Mouse (Mus musculus) T-helper 17 cell (primary cell): ENCODE measurements around the gene Il2rb.

Source experiments
- in situ Hi-C, 2 experiments: fragments of 300-600 bp; cut with MboI, MseI; formaldehyde crosslinking; loops; 1 replicate in 1 of 2; 2 replicates in 1 of 2; pipeline ENCODE4 v1.15.1; 2025; ENCODE audit warnings: high pct_unique_total_duplicates in 2 of 2

Il2rb gene

DNA sequence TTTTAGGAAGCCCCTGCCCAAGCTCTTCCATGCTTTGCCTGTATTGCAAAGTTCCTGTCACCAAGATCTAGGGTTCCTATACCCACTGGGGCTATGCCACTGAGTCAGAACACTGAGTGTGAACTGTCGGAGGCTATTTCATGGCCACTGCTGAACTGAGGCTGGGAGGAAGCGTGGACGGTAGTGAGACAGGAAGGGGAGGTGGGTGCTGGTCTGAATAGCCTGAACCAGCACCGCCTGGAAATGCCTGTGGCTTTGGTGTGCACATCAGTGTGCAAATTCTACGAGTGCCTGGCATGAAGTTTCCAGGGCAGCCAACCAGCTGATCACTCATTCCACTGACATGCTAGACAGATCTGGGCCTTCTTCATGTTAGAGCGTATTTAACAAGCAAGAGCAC lies 26.8 kb upstream of the Il2rb start:
- in situ Hi-C loops: no loop called here

DNA sequence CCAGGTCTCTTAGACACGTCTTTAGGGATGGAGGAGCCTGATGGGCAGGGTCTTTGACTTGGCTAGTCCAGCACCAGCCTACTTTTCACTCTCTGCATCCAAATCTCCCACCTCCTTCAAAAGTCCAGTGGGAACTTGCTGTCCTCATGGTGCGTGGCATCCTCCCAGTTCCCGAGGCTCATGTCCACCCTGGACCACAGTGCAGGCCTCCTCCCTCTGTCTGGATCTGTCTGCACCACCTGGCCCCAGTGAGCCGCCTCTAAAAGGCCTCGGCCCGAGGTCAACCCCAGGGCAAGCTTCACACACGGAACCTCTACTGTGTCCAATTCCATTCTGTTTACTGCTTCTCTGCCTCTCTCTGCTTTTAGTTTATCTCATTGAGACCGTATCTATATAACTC lies 26.3 kb upstream of the Il2rb start:
- in situ Hi-C loops: no loop called here

DNA sequence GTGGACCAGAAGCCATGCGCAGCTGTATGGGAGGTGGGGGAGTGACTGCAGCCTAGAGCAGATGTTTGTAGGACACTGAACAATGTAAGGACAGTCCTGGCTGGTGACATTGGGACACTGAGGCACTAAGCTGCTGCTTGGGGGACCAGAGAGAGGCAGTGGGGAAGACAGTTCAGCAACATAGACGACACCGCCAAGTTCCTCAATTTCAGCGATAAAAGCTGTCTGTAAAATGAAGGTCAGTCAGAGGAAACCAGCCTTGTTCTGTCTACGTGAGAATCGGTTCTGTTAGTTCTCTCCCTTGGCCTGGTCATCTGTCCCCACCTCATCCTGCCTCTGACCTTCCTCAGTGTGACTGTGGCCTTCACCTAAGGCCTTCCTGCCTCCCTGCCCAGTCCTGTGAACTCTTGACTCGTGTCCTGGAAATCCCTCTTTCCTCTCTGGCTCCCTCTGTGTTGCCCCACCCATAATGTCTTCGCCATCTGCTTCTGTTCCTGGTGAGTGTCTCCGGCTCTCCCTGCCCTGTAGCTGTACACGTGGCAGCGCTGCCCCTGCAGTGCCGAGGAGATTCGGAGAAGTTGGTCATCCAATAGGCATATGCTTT lies 25.1 kb upstream of the Il2rb start:
- in situ Hi-C loops: no loop called here

DNA sequence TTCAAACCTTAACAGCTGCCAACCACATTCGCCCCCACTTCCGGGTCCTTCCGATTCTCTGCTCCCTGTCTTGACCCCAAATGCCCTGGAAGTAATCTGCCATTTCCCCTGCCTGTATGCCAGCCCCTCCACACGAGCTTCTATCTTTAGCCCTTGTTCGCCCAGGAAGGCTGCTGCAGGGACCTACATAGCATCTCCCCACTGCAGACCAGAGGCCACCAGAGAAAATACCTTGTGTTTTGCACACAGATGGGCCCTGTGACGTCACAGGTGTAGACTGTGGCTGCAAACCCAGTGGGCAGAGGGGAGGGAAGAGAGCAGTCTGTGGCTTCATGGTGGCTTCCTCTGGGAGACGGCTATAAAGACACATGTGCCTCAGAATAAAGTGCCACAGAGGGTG lies 23.1 kb upstream of the Il2rb start:
- in situ Hi-C loops: loop anchor here in 1 of 2 experiments (10.0 kb wide), 1 partner anchor 713 kb away; no protein-coding TSS in a partner anchor

DNA sequence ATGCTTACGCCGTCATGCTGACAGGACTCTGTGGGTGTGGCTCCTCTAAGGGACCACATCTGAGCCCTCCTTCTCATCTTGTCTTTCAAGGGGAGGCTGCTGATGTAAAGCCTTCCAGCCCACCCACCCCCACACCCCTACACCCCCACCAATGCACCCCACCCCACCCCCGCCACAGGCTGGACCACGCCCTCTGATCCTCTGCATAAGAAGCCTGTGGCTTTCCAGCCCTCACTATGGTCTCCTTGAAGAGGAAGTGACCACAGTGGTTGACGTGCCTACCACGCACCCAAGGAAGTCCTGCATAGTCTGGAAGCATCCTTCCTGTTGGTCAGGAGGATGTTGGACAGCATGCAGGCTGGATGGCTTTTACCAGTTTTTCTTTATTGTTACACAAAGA lies 20.7 kb upstream of the Il2rb start:
- in situ Hi-C loops: loop anchor here in 1 of 2 experiments (10.0 kb wide), 1 partner anchor 711 kb away; no protein-coding TSS in a partner anchor

DNA sequence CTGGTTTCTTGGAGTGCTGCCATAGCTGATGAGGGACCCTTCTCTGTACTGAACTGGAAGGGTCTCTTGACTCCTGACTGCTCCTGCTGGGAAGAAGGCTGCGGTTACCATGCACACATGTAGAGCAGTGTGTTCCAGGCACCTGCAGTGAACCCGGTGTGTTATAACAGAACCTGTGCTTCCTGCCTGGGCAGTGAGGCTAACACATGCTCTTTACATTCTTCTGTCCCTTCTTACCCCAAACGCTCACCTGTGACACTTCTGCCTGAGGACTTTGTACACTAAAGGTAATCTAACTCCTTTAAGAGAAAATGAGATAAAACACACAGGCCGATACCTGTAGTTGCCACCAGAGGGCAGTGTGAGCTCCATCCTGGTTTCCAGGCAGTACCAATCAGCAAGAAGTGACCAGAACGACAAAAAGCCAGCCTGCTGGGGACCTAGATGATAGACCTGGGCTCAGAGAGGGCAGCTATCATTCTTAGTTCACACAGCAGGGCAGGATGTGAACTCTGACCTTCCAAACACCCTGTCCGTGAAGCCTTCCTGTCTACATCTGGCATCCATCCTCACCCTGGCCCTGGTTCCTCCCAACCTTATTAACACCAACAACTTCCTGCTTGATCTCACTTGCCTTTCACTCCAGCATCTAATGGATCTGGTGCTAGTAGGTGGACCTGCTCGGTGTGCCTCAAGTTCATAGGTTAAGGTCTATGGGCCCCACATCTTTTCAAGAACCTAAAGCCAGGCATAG lies 19.5 kb upstream of the Il2rb start:
- in situ Hi-C loops: loop anchor here in 1 of 2 experiments (10.0 kb wide), 1 partner anchor 710 kb away; no protein-coding TSS in a partner anchor

DNA sequence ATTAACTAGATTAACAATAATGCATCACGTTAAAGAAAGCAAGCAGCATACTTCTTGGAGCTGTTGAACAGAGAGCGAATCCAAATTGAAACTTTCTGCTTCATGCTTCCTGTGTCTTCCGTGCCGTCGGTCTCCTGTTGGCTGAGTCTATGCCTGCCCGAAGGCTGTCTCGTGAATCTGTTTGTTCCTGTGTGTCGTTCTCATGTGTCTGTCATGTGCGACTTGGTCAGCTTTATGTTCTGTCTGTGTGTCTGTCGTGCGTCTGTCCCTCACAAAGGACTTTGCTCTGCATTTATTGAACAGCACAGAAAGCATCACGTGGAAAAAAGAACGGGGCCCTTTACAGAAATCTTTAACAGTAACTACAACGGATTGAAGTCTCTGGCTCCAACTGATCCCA lies 17.9 kb upstream of the Il2rb start:
- in situ Hi-C loops: loop anchor here in 1 of 2 experiments (10.0 kb wide), 1 partner anchor 708 kb away; no protein-coding TSS in a partner anchor

DNA sequence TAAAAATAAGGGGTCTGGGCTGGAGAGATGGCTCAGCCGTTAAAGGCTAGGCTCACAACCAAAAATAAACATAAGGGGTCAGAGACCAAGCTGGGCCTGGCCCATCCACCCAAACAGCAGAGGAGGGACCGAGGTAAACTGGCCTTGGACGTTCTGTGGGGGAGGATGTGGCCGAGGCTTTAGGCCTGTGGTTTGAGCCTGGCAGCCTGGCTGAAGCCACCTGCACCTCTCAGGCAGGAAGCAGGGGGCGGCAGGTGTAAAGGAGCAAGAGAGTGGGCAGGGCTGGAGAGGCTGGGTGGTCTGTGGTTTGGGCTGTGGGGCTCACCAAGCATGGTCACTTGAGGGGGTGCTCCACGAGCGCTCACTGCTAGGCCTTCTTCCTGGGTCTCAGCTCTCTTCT lies 16.9 kb upstream of the Il2rb start:
- in situ Hi-C loops: loop anchor here in 1 of 2 experiments (10.0 kb wide), 1 partner anchor 707 kb away; no protein-coding TSS in a partner anchor

DNA sequence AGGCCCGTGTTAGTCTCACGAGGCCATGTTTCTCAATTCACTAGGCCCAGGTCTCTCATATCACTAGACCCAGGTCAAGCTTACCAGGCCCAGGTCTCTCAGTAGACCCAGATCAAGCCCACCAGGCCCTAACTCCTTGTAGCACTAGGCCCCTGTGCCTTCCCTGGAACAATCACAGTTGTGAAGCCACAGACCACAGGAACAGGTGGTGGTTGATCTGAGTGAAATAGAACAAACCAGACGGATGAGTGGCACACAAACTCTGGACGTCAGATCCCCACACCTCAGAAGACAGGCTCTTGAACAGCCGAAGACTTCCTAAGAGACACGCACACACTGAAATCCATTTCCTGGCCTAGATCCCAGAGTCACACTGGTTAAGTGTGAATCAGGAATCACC lies 15.7 kb upstream of the Il2rb start:
- in situ Hi-C loops: loop anchor here in 1 of 2 experiments (10.0 kb wide), 1 partner anchor 706 kb away; no protein-coding TSS in a partner anchor

DNA sequence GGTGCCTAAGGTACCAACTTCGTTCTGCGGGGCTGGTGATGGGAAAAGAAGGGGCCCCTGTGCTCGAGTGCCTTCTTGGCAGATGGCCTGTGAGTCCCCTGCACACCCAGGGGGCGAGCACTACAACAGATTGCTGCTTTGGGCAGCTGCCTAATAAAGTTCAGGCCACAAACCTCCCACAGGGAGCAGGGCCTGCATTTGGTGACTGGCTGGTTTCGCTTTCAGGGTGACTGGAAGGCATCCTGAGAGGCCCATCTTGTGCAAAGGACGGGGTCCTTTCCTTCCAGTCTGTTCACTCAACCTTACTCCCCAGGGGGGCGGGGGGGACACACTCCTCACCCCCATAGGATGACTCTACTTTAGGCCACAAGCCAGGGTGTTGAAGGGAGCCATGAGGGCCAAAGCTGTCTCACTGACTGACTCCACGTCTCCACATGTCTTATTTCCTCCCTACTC lies 15.1 kb upstream of the Il2rb start:
- in situ Hi-C loops: loop anchor here in 1 of 2 experiments (10.0 kb wide), 1 partner anchor 705 kb away; no protein-coding TSS in a partner anchor

DNA sequence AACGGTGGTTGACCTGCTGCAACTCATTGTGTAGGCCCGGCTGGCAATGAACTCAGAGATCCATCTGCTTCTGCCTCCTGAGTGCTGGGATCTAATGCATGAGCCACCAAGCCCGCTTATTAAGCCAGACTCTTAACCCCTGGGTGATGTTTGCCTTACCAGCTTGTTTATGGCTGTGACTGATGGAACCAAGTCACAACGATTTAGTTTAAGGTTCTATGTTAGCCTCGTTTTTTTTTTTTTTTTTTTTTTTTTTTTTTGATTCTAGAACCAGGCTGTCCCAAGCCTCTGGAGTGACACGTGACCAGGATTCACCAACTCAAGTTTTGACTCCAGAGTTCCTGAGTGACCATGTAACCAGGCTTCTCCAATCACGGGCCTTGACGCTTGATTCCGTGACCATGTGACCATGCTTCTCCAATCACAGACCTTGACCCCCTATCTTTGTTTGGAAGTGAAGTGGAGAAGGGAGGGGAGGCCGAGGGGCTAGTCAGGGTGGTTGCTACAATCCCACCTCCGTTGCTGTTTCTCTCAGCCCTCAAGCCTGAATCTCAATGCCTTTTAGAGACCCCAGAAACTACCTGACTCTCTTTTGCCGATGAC lies 14.3 kb upstream of the Il2rb start:
- in situ Hi-C loops: no loop called here

DNA sequence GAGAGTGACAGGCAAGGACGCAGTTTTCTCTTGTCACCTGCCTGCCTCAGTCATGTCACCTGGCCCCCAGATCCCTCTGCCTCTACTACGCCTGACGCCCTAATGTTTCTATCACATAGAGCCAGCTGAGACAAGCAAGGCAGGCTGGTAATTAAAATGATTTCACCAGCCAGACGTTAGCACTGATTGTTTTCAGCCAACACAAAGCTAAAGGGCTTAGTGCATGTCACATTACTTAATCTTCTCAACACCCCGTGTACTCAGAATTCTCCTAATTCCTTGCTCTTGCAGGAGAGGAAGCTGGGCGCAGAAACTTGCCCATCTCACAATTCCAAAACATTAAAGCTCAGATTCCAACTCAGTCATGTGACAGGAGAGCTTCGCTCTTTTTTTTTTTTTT lies 13.4 kb upstream of the Il2rb start:
- in situ Hi-C loops: no loop called here

DNA sequence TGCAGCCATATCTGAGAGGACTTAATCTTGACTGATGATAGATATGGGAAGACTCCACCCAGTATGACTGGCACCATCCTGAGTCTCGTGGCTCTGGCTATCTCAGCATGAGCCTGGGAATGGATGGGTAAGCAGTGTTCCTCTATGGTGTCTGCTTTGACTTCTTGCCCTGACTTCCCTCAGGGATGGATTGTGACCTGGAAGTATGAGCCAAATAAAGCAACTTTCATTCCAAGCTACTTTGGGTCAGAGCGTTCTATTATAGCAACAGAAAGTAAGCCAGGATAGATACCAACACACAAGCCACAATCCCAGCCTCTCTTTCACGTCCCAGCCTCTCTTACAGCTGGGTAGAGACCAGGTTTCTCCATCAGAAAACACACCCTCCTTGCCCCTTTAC lies 10.5 kb upstream of the Il2rb start:
- in situ Hi-C loops: no loop called here

DNA sequence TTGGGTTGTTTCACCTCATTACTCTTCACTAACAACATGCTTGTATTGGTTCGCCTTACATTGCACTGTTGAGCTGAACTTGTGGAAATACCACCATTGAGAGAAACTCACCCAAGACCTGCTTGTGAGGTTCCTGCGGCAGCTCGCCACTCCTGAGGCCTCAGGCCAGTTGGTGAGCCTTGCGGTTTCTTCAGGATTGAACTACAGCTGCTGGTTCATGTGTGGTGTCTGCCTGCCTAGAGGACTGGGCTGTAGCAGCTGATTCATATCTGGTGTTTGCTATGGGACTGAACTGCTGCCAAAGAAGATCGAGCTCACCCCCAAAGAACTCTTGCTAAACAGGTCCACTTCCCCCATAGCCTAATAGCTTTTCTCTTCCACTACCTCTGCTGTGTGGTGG lies 9.7 kb upstream of the Il2rb start:
- in situ Hi-C loops: no loop called here

DNA sequence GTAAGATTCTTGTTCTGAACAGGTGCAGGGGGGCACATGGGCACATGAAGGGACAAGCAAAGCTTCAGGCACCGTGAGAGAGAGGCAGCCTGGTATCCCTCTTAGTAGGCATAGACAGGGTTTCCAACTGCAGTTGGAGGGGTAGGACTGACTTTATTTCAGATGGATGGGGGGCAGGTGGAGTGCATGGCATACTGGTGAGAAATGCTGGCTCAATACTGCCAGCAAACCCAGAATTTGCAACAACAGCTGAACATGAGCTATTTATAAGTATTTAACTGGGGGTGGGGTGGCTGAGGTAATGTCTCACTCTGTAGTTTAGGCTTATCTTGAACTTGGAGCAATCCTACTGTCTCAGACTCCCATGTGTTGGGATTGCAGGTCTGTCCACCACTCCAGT lies 8.9 kb upstream of the Il2rb start:
- in situ Hi-C loops: no loop called here

DNA sequence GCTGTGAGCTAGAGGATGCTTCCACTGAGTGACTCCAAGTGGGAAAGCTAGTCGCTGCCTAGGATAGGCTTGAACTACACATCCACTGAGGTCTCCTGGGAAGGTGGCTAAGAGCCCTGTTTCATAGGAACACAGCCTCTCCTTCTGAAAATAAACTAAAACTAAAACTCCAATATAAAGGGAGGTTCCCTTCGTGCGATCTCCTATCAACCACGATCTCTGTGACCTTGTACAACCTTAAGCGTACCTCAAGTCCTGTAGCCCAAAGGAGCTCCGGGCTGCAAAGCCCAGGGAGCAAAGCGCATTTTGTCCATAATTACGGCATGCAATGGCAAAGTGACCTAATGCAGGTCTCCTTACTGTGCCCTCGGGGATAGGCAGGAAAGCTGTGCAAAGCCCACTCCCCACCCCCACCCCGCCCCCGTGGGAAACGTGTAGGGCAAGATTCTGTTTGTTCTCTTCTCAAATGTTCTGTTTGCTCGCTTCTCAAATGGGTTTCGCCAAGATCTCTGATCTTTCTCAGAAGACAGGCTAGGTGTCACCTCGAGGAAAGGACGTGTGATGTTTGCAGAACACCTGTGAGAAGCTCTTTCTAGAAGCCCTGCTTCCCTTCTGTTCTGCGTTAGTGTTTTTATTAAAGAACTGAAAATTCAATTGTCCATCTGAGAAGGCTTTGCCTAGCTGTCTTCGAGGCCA lies 7.5 kb upstream of the Il2rb start:
- in situ Hi-C loops: no loop called here

DNA sequence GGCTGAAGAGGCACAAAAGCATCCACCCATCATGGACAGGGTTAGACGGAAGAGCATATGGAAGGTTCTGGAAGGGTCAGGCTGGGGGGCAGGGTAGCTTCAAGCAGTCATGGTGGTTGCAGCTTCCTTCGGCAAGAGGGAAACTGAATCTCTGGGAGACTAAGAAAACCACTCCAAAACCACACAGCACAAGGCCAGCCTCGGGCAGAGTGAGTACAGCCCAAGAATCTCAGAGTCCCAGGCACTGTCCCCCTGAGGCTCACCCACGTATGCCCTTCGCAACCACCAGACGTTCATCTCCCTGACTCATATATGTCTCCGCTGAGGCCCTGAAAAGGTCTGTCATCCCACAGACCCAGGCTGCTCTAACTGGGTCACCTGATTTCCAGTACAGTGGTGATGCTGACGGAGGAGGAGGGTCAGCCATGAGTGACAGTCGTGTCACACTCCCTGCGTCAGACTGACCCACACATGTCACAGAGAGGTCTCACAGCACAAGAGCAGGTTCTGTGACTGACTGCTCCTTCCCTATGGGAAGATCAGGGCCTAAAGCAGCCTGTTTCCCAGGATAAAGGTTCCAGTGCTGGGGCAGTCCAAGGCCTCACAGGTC lies 1.6 kb downstream of the Il2rb start:
- in situ Hi-C loops: loop anchor here in 1 of 2 experiments (10.0 to 25.0 kb wide), 2 partner anchors 911 to 1044 kb away; partner anchors contain the start of genes Ddx17 and Tmem184b

DNA sequence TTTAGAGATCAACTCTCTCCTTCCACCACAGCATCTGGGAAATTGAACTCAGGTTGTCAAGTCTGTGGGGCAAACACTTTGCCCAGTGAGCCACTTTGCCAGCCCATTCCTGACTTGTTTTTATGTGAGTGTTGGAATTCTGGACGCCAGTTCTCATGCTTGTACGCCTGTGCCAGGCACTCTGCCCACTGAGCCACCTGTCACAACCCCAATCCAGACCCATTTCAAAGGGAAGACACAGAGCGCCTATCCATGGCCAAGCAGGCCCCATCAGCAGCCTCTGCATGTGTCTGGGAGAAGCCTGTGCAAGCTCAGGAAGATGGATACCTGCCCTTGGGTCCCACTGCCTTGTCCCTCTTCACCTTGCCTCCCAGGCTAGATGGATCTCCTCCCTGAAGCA lies 3.8 kb downstream of the Il2rb start:
- in situ Hi-C loops: loop anchor here in 1 of 2 experiments (10.0 to 25.0 kb wide), 2 partner anchors 914 to 1046 kb away; partner anchors contain the start of genes Ddx17 and Tmem184b

DNA sequence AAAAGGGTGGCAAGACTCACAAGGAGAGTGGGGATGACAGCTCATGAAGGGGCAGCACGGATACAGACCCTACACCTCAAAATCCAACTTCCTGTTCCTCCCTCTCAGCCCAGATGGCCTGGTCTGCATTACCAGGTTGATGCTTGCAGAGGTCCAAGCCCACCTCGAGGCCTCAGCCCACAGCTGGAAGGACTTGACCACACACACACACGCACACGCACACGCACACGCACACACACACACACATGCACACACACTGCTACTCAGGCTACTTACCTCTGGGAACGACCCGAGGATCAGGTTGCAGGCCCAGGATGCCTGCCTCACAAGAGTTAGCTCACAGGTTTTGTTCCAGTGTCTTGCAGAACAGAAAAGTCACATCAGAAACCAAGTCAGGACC lies 5.2 kb downstream of the Il2rb start:
- in situ Hi-C loops: loop anchor here in 1 of 2 experiments (10.0 to 25.0 kb wide), 2 partner anchors 915 to 1047 kb away; partner anchors contain the start of genes Ddx17 and Tmem184b

DNA sequence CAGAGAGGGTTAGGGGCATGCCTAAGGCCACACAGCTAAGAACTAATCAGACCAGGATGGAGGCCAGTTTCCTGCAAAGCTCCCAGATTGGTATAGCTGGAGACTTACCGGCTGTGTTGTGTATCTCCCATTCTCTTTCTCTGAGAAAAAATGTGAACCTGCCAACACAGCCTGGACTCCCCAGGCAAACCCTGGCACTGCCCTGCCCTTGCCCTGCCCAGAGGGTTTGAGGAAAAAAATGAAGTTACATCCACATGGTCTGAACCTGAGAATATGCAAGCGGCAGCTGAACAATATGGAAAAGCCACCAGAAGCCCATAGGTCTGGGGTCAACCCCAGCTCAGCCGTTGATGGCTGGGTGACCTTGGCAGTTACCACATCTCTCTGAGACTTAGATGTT lies 5.8 kb downstream of the Il2rb start:
- in situ Hi-C loops: loop anchor here in 1 of 2 experiments (25.0 kb wide), 1 partner anchor 1048 kb away; the partner anchor contains the start of gene Ddx17

DNA sequence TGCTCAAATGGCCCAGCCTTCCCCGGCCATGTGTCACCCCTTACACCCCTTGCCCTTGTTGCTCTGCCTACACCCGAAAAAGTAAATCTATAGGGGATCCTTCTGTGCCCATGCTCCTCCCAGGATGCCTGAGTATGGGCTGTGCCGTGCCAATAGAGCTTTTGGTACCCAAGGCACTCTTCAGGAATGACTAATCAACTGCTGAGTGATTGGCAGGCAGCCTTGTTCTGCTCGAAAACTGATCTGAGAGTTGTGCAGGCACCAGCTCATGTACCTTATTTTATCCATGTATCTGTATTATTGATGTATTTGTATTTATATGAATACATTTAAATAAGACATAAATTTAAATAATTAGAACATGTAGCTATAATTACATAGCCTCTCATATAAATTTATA lies 8.0 kb downstream of the Il2rb start:
- in situ Hi-C loops: loop anchor here in 1 of 2 experiments (25.0 kb wide), 1 partner anchor 1050 kb away; the partner anchor contains the start of gene Ddx17
